Mouse (Mus musculus): ENCODE results near the gene A630001G21Rik. TPM values are rescaled to one million over a fixed set of nuclear protein-coding genes. Genes with fewer than 3 reads are reported as not detected.
A peak's percentile ranks its signal among the peaks of the same experiment; 100 is the strongest.
"Not testable (repeated sequence)": the region's sequence is repeated elsewhere in the genome, so short reads cannot be mapped to it uniquely, and the experiment has no call there.

The A630001G21Rik gene
- 3.3 and 4.8 TPM in 2 replicates for polyA plus RNA-seq (2012; rRNA removed)

DNA sequence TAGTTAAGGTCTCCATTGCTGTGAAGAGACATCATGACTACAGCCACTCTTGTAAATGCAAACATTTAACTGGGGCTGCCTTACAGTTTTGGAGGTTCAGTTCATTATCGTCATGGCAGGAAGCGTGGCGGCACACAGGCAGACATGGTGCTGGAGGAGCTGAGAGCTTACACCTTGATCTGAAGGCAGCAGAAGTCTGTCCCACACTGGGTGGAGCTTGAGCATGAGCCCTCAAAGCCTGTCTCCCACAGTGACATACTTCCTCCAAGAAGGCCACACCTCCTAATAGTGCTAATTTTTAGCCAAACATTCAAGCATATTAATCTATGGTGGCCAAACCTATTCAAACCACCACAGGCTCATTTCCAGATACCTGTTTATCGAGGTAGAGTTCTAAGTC lies at the start of gene A630001G21Rik:
Gene A630001G21Rik (minus strand): TSS at position 208 of the 400 bp plus-strand sequence.
- DNase-seq (ENCODE audit: low spot score): no peak

DNA sequence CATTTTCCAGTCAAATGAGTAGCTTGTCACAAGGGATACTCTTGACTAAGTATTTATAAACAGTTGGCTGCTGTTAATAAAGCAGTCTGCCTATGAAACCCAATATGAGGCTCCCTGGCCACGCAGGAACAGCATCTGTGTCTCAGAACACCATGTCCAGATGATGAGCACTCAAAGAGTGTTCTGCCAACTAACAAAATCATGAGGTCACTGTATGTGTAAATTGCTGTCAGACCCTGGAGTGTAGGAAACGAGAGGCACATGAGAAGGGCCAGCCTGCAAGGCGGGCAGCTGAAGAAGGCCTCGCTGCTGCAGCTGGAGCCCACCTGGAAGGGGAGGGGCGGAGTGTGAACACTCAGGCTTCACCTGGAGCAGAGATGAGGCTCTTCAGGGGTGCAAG lies 48.7 kb upstream of the A630001G21Rik start:
- DNase-seq (ENCODE audit: low spot score): no peak

DNA sequence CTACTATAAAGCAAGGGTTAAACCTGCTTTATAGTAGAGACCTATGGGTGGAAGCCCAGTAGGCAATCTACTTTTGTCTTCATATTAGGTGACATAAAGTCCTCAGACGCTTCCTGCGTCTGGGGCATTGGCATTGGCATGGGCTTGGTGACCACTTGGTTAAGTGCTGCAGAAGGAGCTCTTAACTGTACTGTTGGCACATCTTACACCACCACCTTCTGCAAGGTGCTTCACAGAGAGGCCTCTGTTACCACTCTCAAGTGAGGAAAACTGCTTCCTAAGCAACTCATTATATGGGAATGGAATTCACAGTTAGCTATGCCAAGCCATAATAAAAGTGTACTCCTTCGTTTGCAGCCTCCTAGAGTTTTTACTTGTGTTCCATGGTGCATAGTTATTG lies 46.5 kb upstream of the A630001G21Rik start:
- DNase-seq (ENCODE audit: low spot score): no peak

DNA sequence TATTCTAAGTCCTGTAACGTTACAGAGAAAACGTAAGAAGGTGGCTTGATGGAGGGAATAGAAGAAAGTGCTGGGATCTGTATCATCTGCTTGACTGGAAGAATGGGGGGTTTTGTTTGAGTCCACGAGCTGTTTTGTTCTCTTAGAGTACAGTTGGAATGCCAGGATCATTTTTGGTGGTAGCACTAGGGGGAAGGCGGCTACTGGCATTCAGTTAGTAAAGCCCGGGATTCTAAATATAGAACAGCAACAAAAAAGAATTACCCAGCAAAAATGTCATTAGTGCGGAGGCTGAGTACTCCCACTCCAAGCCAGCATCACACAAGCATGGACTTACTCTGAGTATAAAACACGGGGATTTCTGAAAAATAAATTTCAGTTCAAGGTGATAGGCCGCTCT lies 43.8 kb upstream of the A630001G21Rik start:
- no peak for DNase-seq (ENCODE audit: low spot score)

DNA sequence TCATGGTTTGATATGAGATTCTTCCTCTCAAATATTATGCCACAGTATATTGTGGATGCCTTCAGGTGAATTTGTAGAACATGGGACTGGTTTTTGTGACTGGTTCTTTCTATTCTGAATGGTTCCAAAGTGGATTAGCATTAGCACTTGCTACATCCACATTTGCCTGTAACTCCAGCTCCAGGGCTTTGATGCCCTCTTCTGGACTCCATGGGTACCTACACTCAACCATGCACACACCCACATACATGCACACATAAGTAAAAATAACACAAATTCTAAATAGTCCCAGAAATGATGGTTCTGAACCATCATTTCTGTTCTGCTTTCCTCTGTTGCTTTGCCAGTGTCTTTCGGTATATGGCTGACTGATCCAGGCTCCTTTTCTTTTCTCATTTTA lies 41.3 kb upstream of the A630001G21Rik start:
- no peak for DNase-seq (ENCODE audit: low spot score)

DNA sequence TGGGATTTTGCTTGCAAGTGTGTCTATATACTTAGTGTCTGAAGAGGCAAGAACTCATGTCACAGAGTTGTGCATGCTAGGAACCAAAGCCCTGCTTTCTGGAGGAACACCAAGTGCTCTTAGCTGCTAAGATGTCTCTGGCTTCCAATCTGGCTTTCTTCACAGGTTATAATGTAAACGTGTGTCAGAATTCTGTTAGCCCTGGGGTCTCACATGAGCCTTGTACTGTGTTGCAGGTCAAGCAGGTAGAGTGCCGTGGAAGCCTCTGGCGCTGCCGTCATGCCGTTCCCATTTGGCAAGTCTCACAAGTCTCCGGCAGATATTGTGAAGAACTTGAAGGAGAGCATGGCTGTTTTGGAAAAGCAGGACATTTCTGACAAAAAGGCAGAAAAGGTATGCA lies 39.7 kb upstream of the A630001G21Rik start:
- no peak for DNase-seq (ENCODE audit: low spot score)

DNA sequence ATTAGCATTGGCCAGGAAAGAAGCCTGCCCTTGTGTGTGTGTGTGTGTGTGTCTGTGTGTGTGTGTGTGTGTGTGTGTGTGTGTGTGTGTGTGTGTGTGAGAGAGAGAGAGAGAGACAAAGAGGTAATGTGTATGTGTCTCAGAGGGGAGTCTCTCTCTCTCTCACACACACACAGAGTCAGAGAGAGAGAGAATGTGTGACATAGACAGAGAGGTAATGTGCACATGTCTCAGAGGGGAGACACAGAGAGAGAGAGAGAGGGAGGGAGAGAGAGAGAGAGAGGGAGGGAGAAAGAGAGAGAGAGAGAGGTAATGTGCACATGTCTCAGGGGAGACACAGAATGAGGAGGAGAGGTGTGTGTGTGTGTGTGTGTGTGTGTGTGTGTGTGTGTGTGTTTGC lies 35.8 kb upstream of the A630001G21Rik start:
- DNase-seq (ENCODE audit: low spot score): not testable (repeated sequence)

DNA sequence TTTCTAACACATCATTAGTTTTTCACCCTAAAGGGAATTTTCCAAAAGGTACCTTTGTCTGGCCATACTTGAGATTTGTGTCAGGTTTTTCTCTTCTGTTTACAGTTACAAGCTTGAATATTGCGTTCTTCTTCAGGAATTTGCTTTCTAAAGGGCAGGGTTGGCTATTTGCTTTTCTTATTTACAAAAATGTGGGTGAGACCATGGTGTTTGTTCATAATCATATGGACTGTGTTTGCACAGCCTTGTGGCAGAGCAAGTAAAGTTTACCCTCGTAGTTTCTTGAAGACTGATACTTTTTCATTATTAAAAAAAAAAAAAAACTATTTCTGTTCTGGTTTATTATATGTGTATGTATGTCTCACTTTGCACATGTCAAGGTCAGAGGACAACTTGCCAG lies 32.3 kb upstream of the A630001G21Rik start:
- no peak for DNase-seq (ENCODE audit: low spot score)

DNA sequence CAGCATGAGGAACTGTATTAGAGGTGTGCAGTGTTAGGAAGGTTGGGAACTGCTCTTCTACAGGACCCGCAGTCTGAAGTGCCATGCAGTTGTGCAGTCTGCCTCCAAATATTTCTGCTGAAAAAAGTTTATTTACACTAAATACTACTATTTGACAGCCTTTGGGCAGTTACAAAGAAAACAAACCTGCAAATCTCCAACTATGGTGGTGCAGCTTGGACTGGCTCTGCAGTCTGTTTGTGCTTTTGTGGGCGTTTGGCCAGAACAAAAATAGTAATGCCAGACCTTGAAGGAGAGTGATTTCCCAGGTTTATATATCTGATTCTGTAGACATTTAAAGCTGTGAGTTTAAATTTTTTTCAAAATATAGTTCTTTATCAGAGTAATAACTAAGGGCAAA lies 31.9 kb upstream of the A630001G21Rik start:
- DNase-seq (ENCODE audit: low spot score): no peak

DNA sequence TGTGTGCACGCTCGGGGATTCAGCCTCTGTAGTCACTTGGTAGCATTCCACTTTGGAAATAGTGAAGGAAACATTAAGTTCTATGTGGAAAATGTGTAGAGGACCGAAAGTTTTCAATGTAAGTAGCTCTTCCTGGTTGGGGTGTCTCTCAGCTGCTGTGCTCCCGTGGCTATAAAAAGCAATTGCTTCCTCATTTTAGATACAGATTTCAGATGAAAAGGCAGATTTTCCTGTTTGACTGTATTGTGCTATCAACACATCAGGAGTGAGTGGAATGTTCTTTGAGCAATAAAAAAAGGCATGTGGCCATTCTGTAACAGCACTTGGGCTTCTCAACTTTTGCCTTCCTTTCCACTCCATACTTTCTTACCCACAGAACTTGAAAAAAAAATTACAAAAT lies 30.8 kb upstream of the A630001G21Rik start:
- DNase-seq (ENCODE audit: low spot score): no peak

DNA sequence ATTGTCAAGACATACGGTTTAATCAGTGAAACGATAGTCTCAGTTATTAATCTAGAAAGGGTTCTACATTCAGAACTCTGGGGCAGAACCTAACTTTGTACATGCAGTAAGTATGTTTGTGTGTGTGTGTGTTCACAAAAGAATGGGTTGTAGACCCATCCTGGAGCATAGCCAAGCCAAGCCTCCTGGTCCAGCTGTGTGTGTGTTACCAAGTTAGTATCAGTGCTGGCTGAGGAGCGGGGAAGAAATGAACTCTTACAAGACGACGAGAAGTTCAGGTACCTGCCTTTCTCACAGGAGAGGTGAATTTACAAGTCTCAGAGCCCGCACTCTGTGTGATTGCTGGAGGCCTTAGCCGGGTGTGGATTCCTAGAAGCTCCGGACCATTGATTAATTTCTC lies 26.1 kb upstream of the A630001G21Rik start:
- DNase-seq (ENCODE audit: low spot score): no peak

DNA sequence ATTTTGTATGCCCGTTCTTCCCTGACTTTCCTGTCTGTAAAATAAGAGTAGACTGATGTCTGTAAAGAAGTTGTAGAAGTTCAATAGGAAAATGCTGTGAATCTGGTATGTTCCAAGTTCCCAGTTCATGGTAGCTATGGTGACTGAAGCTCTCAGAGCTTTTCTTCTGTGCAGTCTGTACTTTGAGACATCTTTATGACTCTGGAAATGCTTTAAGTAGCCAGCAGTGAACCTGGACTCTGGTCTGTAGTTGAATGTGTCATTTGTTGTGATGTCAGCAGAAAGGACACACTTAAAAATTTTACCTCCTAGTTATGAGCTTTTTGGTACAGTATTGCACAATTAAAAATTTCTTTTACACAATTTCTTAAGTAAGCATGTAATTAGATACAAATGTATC lies 24.1 kb upstream of the A630001G21Rik start:
- DNase-seq (ENCODE audit: low spot score): no peak

DNA sequence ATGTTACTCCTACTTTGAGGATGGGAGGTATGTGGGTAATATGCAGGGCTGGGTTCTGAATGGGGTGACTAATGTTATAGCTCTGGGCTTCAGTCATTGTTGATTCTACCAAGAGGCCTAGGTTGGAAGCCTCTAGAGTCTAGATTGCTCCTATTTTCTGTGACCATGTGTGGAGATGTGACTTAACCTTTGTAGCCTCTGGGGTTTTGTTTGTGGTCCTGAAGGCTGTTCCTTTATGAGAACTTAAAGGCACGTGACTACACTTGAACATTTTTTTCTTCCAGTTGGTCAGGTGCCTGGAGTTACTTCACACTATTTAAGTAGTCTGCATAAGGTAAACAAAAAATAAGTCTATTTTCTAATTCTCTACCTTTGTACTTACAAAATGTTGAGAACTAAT lies 21.3 kb upstream of the A630001G21Rik start:
- no peak for DNase-seq (ENCODE audit: low spot score)

DNA sequence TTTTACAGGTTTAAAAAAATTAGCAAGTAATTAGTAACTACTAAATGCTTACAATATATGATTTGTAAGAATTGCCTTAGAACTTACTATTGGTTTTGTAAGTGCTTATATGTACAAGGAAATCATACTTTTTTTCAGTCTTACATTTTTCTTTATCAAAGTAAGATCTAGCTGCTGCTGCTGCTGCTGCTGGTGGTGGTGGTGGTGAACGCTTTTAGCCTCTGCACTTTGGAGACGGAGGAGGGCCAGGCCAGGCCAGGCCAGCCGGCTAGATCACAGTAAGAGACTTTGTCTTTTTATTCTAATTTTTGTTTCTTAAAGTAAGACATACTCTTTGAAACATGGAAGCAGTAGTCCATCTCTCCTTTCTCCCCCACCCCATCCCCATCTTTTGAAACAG lies 16.8 kb upstream of the A630001G21Rik start:
- no peak for DNase-seq (ENCODE audit: low spot score)

DNA sequence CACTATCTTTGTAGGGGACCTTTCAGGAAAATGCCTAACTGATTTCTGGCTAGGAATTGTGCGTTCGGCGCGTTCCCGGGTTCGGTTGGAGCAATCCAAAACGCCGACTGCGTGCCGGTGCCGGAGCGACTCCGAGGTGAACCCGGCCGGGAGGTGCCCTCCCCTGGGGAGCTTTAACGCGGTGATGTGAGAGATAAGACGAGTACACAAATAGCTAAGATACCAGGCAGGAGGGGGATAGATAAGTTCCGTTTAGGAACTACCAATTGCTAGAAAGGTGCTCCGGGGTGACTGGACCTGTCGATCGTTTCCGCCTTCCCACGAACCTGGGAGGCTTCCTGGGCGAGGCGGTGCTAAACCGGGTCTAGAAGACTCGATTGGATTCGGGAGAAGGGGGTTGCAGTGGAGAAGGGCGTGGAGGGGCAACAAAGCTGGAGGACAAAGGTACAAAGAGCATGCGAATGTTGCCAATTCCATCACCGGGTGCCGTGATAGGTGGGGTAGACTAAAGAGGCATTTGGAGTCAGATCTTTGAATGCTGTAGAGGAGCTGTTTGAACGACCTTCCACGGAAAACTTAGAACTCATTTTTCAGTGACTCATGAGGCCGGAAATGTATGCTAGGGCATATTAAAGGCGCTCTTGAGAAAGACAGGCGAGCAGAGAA lies 15.8 kb upstream of the A630001G21Rik start:
- peak; percentile 67 for DNase-seq (ENCODE audit: low spot score)

DNA sequence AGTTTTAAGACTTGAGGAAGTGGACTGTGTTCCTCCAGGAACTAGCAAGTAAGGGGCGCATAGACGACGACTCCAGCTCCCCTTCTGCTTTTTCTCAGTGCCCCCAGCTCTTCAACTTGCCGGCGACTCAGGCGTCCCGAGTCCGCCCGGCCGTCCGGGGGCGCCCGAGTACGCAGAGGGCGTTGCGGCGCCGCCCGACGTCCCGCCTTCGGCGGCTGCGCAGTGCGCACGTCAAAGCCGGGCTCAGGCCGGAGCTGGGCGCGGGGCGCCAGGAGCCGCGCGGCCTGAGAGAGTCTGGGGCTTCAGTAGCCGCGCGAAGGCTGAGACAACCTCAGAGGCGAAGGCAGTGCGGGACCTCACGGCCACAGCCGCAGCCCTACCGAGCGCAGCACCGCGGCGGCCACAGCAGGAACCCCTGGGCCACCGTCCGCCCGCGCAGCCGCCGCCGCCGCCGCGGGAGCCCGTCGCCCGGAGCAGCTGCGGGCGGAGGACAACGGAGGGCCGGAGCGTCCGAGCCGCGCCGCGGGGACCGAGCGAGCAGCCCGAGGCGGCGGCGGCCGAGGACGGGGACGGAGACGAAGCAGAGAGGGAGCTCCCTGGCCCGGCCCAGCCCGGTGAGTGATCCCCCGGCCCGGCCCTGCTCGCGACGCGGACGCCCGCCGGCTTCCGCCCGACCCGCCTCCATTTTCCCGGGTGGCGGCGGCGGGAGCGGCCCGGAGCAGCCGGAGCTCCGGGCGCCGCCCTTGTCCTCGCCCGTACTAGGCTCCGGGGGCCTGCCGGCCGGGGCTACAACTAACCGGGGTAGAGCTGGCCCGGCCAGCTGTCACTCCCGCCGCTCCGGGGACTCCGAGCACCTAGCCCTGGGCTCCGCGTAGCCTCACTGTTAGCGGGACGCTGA lies 15.0 kb upstream of the A630001G21Rik start, which contains the start of gene Cab39:
Gene Cab39 (plus strand): TSS at position 234 of the 898 bp plus-strand sequence.
- DNase-seq (ENCODE audit: low spot score): peak; percentile 83

DNA sequence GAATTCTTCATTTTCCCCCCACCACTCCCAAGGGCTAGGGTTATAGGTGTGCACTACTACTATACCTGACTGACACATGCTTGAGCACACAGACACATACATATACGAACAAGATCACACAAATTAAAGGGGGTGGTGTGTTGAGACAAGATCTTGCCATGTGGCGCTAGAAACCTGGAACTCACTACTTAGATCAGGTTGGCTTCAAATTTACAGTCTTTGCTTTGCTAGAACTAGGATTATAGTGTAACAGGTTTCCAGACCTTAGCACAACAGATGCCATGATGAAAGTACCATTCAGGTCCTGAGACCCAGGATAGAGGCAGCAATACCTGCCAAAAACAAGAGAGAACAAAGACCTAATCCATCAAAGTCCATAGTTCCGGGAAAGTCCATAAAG lies 13.0 kb upstream of the A630001G21Rik start:
- DNase-seq (ENCODE audit: low spot score): no peak

DNA sequence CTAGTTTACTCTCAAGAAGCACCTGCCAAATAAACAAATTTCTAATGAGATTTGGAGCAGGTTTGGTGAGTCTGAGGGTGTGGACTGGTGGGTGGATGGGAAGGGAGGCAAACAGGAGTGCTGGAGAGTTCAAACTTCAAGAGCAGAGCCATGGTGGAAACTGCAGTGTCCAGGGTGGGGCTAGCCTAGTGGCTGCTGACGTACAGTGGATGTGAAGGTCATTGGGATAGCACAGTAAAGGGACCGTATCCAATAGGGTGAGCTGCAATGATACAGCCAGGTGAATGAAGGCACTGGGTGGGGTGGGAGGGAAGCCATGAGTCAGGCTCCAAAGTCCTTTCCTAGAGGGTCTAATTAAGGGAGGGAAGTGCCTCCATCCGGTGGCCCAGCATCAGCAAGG lies 12.1 kb upstream of the A630001G21Rik start:
- no peak for DNase-seq (ENCODE audit: low spot score)

DNA sequence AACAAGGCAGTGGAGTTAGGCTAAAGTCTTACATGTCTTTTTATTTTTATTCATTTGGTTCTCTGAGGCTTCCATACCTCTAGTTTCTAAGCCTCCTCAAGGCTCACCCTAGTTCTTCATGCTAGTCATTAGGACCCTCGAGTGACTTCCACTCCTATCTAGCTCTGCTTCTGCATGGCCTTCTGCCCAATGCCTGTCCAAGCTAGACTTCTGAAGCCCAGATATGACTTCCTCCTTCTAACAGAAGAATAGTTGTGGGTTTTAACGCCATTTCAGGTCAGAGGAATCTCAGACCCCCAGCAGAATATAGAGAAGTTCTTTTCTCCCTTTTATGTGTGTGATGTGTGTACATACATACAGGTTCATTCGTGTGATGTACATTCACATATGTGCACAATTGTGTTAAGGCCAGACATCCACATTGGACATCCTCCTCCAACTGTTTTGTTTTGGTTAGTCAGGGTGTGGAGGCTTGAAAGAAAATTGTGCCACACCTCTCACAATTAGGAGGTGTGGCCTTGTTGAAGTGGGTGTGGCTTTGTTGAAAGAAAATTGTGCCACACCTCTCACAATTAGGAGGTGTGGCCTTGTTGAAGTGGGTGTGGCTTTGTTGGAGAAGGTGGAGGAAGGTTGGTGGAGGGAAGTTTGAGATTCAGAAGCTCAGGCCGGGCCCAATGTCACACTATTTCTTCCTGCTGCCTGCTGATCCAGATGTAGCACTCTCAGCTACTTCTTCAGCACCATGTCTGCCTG lies 1.2 kb upstream of the A630001G21Rik start:
- DNase-seq (ENCODE audit: low spot score): no peak

DNA sequence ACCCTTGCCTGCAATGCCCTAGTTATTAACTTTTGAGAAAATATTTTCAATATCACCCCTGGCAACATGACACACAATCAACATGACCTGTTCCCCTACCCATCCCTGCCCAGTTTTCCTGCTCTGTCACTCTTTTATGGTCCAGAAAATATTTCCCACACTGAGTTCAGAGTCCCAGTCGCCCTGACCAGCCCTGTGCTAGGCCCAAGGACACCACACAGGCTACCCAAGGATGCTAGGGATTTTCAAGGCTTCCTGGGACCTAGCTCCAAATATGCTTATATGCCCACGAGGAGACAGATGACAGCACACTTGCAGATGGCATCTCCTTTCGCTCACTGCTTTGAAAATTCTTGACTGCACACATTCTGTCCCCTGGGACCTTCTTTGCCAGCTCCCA lies 569 bp upstream of the A630001G21Rik start:
- no peak for DNase-seq (ENCODE audit: low spot score)

DNA sequence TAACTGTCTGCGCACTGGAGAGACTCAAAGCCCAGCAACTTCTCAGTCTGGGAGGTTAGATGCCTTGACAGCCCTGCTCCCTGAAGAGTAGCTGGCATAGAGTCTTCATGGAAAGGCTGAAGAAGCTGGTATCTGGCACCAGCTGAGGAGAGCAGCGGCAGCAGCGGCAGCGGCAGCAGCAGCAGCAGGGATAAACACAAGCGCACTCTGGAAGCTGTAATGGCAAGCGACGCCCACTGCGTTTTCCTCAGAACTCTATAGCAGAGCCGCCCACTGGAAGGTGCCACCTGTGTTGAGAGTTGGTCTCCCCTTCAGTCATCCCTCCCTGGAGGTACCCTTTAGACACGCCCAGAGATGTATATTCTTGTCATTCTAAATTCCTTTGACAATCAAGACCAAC lies 2.3 kb downstream of the A630001G21Rik start:
- no peak for DNase-seq (ENCODE audit: low spot score)

DNA sequence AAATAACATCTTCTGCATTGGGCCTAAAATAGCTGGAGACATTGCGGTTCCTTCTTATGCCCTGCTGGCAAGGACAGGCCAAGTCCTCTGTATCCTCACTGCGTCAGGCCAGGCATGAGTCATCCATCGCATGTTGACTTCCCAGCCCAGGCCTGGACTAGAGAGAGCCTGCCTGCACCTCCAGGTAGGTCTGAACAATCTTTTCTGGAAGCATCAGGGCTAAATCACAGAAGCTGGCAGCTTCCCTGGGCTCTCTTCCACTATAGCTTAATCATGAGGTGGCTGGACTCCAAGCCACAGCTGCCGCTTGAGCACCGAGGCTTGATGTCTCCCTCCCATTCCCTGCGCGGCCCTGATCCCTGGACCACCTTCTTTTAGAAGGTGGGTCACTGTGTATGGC lies 3.3 kb downstream of the A630001G21Rik start:
- DNase-seq (ENCODE audit: low spot score): no peak

Data from urinary bladder, adult 2 months (tissue).